Mouse (Mus musculus): Measurements from ENCODE around the gene Cfap97d1. TPM values are rescaled to one million over a fixed set of nuclear protein-coding genes. Genes with fewer than 3 reads are reported as not detected.

The Cfap97d1 gene
- polyA plus RNA-seq, 1 experiment from 2014 or later: not detected

DNA sequence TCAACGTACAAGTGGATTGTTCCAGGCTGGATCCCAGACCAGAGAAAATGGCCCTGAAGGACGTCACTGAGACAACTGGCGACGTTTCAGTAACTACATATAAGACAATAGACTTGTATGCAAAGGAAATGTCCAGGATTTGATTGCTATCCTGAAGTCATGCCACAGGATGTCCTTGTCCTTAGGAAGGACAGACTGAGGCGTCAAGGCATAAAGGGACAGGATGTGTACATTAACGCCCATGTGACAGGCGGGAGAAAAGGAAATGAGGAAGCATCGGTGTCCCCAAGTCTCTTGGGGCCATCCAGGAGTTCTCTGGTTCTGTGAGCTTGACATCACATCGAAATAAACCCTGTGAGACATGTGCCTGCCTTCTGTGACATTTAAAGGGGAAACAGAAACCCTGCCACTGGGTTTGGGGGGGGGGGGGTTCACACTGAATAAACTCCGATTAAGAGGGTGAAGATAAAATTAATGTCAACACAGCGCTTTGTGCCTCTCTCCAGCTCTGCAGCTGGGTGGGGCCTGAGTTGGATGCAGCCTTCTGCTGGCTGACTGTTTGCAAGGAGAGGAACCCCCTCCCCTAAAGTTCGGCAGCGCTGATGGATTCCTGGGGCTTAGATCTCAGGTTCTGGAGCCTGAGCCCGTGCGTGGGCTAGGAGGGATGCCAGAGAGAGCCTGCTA, 25.0 kb downstream of the Cfap97d1 start:
- no peaks in the 10 kb centered on the region for H3K27me3 ChIP-seq (ENCODE audit: control insufficient read depth, insufficient read depth, low read depth, low read length)
- H3K9ac ChIP-seq (ENCODE audit: low read depth, low read length): no peak overlapping the region
- H3K9me3 ChIP-seq (replicated peaks; ENCODE audit: control insufficient read depth, low read length): no peaks in the 10 kb centered on the region
- peak; percentile 11; the same call in 1 of the 2 replicates for ATAC-seq (ENCODE audit: low read depth)
- WGBS (ENCODE audit: insufficient replicate concordance): 52% methylated on average over 15 of the region's 15 CpGs
- H3K4me2 ChIP-seq (ENCODE audit: low read depth, low read length): no peak overlapping the region
- H3K4me3 ChIP-seq (ENCODE audit: low read depth, low read length): no peak overlapping the region
- no peak overlapping the region for H3K27ac ChIP-seq (ENCODE audit: low read length)
- H3K4me1 ChIP-seq (ENCODE audit: control insufficient read depth, low read depth, low read length): no peaks in the 10 kb centered on the region
- H3K36me3 ChIP-seq (ENCODE audit: control insufficient read depth, insufficient read depth): no peaks in the 10 kb centered on the region

DNA sequence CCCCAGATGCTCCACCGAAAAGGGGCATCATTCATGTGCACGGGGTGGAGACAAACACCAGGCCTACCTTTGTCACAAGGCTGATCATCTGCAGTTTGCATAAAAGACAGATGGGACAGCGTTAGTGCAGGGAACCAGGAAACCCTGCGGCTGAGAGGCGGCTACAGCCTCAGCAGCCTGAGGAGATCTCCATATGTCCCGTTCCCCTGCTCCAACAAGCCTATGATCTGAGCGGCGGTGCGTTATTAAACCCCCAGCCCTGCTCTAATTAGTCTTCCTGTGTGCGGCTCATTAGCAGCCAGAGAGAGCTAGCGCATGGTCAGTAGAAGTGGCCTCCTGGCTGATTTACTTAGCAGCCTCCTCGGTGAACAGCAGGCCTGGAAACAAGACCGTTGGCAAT, 26.1 kb downstream of the Cfap97d1 start:
- no peaks in the 10 kb centered on the region for H3K27me3 ChIP-seq (ENCODE audit: control insufficient read depth, insufficient read depth, low read depth, low read length)
- H3K4me2 ChIP-seq (ENCODE audit: low read depth, low read length): no peak overlapping the region
- no peak overlapping the region for H3K9ac ChIP-seq (ENCODE audit: low read depth, low read length)
- H3K27ac ChIP-seq (ENCODE audit: low read length): no peak overlapping the region
- no peak overlapping the region for H3K4me3 ChIP-seq (ENCODE audit: low read depth, low read length)
- 75% methylated on average over 13 of the region's 13 CpGs for WGBS (ENCODE audit: insufficient replicate concordance)
- H3K9me3 ChIP-seq (replicated peaks; ENCODE audit: control insufficient read depth, low read length): no peaks in the 10 kb centered on the region
- no peaks in the 10 kb centered on the region for H3K4me1 ChIP-seq (ENCODE audit: control insufficient read depth, low read depth, low read length)
- ATAC-seq (ENCODE audit: low read depth): no peak
- H3K36me3 ChIP-seq (ENCODE audit: control insufficient read depth, insufficient read depth): no peaks in the 10 kb centered on the region

DNA sequence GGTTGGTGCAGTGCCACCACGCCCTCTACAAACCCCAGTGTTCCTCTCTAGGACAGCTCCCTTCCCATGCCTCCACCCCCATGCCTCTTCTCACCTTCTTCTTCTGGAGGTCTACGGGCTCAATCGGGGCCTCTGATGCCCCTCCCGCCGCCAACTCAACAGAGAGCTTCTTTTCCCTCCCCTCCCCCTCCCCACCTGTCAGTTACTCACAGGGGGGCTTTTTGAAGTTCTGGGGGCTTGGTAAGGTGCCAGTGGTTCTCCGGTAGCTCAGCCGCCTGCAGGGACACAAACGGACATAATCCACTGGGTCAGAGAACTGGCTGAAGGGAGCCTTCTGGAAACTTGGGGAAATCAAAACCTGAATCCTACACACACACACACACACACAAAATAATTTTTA, 27.4 kb downstream of the Cfap97d1 start:
- Histone ChIP-seq H3K36me3 (ENCODE audit: control insufficient read depth, insufficient read depth) (no peaks in the 10 kb centered on the region), H3K9ac (ENCODE audit: low read depth, low read length) (no peak overlapping the region), H3K27ac (ENCODE audit: low read length) (no peak overlapping the region), H3K4me2 (ENCODE audit: low read depth, low read length) (no peak overlapping the region), H3K4me1 (ENCODE audit: control insufficient read depth, low read depth, low read length) (no peaks in the 10 kb centered on the region), H3K27me3 (ENCODE audit: control insufficient read depth, insufficient read depth, low read depth, low read length) (no peaks in the 10 kb centered on the region), H3K4me3 (ENCODE audit: low read depth, low read length) (no peak overlapping the region), H3K9me3 (replicated peaks; ENCODE audit: control insufficient read depth, low read length) (no peaks in the 10 kb centered on the region)
- no peak for ATAC-seq (ENCODE audit: low read depth)
- 69% methylated on average over 8 of the region's 8 CpGs for WGBS (ENCODE audit: insufficient replicate concordance)

DNA sequence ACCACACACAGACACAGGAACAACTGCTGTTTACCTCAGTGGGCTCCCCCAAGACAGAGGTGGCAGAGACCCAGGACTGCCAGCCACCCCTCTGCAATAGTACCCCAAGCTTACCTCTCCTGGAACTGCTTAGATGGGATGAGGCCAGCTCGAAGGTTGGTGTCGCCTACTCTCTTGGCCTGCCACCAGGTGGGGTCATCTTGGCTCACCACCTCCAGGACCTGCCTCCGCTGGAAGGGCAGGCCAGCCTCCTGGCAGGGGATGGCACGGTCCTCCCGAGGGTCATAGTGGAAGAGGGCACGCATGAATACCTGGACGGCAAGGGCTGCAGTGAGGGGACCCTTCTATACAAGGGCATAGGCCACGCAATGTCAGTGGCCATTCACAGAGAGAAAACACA, 29.1 kb downstream of the Cfap97d1 start:
- Histone ChIP-seq H3K4me2 (ENCODE audit: low read depth, low read length) (no peak overlapping the region), H3K27me3 (ENCODE audit: control insufficient read depth, insufficient read depth, low read depth, low read length) (no peaks in the 10 kb centered on the region), H3K4me3 (ENCODE audit: low read depth, low read length) (no peak overlapping the region), H3K9me3 (replicated peaks; ENCODE audit: control insufficient read depth, low read length) (no peaks in the 10 kb centered on the region), H3K4me1 (ENCODE audit: control insufficient read depth, low read depth, low read length) (no peaks in the 10 kb centered on the region), H3K36me3 (ENCODE audit: control insufficient read depth, insufficient read depth) (no peaks in the 10 kb centered on the region), H3K27ac (ENCODE audit: low read length) (no peak overlapping the region), H3K9ac (ENCODE audit: low read depth, low read length) (no peak overlapping the region)
- ATAC-seq (ENCODE audit: low read depth): no peak
- WGBS (ENCODE audit: insufficient replicate concordance): 73% methylated on average over 8 of the region's 8 CpGs

DNA sequence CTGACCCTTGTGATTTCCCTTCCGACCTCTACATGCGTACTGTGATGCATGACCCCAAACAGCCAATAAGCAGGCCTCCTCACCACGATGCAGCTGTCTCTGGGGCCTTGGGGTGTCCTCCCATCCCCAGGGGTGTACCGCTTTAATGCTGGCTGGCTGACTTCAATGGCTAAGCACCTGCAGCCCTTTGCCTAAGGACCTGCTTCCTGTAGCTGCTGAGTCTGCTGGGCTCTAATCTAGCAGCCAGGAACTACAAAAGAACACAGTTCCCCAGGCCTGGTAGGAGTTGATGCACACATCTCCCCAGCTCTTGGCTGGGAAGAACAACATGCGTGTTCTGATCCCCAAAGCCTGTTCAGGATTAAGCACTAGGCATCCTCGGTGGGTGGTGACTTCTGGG, 31.4 kb downstream of the Cfap97d1 start:
- Histone ChIP-seq H3K27me3 (ENCODE audit: control insufficient read depth, insufficient read depth, low read depth, low read length) (no peaks in the 10 kb centered on the region), H3K4me2 (ENCODE audit: low read depth, low read length) (no peak overlapping the region), H3K4me3 (ENCODE audit: low read depth, low read length) (no peak overlapping the region), H3K4me1 (ENCODE audit: control insufficient read depth, low read depth, low read length) (no peaks in the 10 kb centered on the region), H3K36me3 (ENCODE audit: control insufficient read depth, insufficient read depth) (no peaks in the 10 kb centered on the region), H3K9me3 (replicated peaks; ENCODE audit: control insufficient read depth, low read length) (no peaks in the 10 kb centered on the region), H3K9ac (ENCODE audit: low read depth, low read length) (no peak overlapping the region), H3K27ac (ENCODE audit: low read length) (no peak overlapping the region)
- no peak for ATAC-seq (ENCODE audit: low read depth)
- 60% methylated on average over 6 of the region's 6 CpGs for WGBS (ENCODE audit: insufficient replicate concordance)

DNA sequence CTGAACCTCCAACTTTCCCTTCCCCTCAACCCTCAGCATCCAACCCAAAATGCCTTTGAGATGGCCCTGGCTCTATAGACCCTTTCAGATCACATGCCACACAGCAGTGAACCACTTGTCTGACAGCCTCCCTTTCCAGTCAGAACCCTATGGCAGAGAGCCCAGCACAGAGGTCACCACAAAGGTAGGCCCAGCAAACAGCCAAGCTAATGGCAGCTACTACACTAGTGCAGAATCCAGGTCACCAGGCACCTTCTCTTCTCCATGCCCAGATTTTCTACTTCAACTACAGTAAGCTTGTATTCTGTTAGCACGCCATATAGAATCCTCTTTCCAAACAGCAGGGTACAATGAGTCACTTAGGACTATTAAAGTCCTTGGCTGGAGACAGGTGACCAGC, 32.1 kb downstream of the Cfap97d1 start:
- Histone ChIP-seq H3K27ac (ENCODE audit: low read length) (no peak overlapping the region), H3K27me3 (ENCODE audit: control insufficient read depth, insufficient read depth, low read depth, low read length) (no peaks in the 10 kb centered on the region), H3K9ac (ENCODE audit: low read depth, low read length) (no peak overlapping the region), H3K9me3 (replicated peaks; ENCODE audit: control insufficient read depth, low read length) (no peaks in the 10 kb centered on the region), H3K36me3 (ENCODE audit: control insufficient read depth, insufficient read depth) (no peaks in the 10 kb centered on the region), H3K4me2 (ENCODE audit: low read depth, low read length) (no peak overlapping the region), H3K4me3 (ENCODE audit: low read depth, low read length) (no peak overlapping the region), H3K4me1 (ENCODE audit: control insufficient read depth, low read depth, low read length) (no peaks in the 10 kb centered on the region)
- WGBS (ENCODE audit: insufficient replicate concordance): 81% methylated on average over 1 of the region's 1 CpGs
- no peak for ATAC-seq (ENCODE audit: low read depth)

DNA sequence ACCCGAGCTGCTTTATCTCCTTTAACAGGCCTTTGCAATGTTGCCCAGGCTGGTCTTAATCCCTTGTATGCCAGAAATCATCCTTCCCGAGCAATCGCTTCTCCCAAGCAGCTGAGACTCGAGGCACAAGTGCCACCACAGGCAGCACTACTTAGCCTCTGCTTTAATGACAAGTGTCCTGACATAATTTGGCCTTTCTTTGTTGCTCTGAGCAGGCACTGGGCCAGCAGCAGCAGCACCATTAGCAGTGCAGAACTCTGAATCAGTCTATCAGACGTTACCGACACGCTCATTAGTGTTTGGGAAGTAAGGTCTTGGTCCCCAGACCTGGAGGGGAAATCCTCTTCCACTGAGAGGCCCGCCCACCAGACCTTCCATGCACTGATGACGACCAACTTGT, 35.7 kb downstream of the Cfap97d1 start:
- H3K27ac ChIP-seq (ENCODE audit: low read length): no peak overlapping the region
- H3K9ac ChIP-seq (ENCODE audit: low read depth, low read length): no peak overlapping the region
- H3K9me3 ChIP-seq (replicated peaks; ENCODE audit: control insufficient read depth, low read length): no peaks in the 10 kb centered on the region
- H3K27me3 ChIP-seq (ENCODE audit: control insufficient read depth, insufficient read depth, low read depth, low read length): peaks cover under 1% of the 10 kb centered on the region; the same call in 1 of the 2 replicates
- H3K4me3 ChIP-seq (ENCODE audit: low read depth, low read length): no peak overlapping the region
- H3K36me3 ChIP-seq (ENCODE audit: control insufficient read depth, insufficient read depth): no peaks in the 10 kb centered on the region
- H3K4me2 ChIP-seq (ENCODE audit: low read depth, low read length): no peak overlapping the region
- no peak for ATAC-seq (ENCODE audit: low read depth)
- WGBS (ENCODE audit: insufficient replicate concordance): 61% methylated on average over 9 of the region's 9 CpGs
- no peaks in the 10 kb centered on the region for H3K4me1 ChIP-seq (ENCODE audit: control insufficient read depth, low read depth, low read length)

DNA sequence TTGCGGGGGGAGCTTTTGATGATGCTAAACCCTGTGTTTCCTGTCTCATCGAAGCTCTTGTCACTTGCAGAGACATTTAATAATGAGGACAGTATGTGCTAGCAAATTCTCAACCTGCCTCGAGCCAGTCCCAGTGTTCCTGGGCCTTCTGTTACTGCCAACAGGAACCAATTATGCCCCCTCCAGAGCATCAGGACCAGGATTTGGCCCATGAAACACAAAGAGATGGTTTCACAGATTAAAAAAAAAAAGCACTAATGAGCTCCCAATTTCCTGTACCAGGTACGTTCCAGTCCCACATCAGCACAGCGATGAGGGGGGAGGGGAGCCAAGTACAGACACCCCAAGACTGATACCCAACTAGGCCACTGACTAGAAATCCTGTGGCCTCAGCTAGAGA, 37.1 kb downstream of the Cfap97d1 start:
- Histone ChIP-seq H3K27me3 (ENCODE audit: control insufficient read depth, insufficient read depth, low read depth, low read length) (peaks cover 15% of the 10 kb centered on the region), H3K4me1 (ENCODE audit: control insufficient read depth, low read depth, low read length) (no peaks in the 10 kb centered on the region; the same call in 1 of the 2 replicates), H3K4me3 (ENCODE audit: low read depth, low read length) (no peak overlapping the region), H3K27ac (ENCODE audit: low read length) (no peak overlapping the region), H3K4me2 (ENCODE audit: low read depth, low read length) (no peak overlapping the region), H3K9ac (ENCODE audit: low read depth, low read length) (no peak overlapping the region), H3K36me3 (ENCODE audit: control insufficient read depth, insufficient read depth) (no peaks in the 10 kb centered on the region), H3K9me3 (replicated peaks; ENCODE audit: control insufficient read depth, low read length) (no peaks in the 10 kb centered on the region)
- no peak for ATAC-seq (ENCODE audit: low read depth)
- 60% methylated on average over 5 of the region's 5 CpGs for WGBS (ENCODE audit: insufficient replicate concordance)

DNA sequence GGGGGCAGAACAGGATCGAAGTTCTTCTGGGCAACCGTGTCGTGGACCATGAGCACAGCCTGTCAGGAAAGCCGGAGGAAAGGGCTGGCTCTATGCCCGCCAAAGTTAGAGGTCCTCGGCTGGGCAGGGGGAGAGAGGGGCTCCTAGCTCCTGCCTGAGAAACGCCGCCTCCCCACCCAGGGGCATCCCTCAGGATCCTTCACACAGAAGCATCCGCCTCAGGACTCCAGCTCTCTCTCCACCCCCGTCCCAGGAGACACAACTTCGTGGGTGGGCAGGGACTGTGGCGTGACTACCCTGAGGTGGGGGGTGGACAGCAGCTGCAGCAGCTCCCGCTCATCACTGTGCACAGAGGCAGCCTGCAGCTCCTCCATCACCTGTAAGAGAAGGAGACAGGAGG, 39.3 kb downstream of the Cfap97d1 start:
- Histone ChIP-seq H3K27ac (ENCODE audit: low read length) (no peak overlapping the region), H3K4me2 (ENCODE audit: low read depth, low read length) (no peak overlapping the region), H3K4me3 (ENCODE audit: low read depth, low read length) (no peak overlapping the region), H3K9me3 (replicated peaks; ENCODE audit: control insufficient read depth, low read length) (no peaks in the 10 kb centered on the region), H3K9ac (ENCODE audit: low read depth, low read length) (no peak overlapping the region), H3K27me3 (ENCODE audit: control insufficient read depth, insufficient read depth, low read depth, low read length) (peaks cover 37% of the 10 kb centered on the region), H3K4me1 (ENCODE audit: control insufficient read depth, low read depth, low read length) (peaks cover 6% of the 10 kb centered on the region), H3K36me3 (ENCODE audit: control insufficient read depth, insufficient read depth) (no peaks in the 10 kb centered on the region)
- 76% methylated on average over 13 of the region's 13 CpGs for WGBS (ENCODE audit: insufficient replicate concordance)
- ATAC-seq (ENCODE audit: low read depth): no peak
